Mouse (Mus musculus): ENCODE data around the gene Ltn1.

The Ltn1 gene

GRCm38 (mm10) chr16:87432033-87432814 lies at the start of gene Ltn1:
Ltn1 (minus strand) TSS chr16:87432612.
- peak; percentile 100 for DNase-seq (ENCODE audit: low spot score in 2 of 2)

GRCm38 (mm10) chr16:87470579-87470978 lies 38.2 kb upstream of the Ltn1 start:
- no peak for DNase-seq (ENCODE audit: low spot score in 2 of 2)

- no peak for DNase-seq (ENCODE audit: low spot score in 2 of 2)
Measured at GRCm38 (mm10) chr16:87458752-87459151, 26.3 kb upstream of the Ltn1 start.

GRCm38 (mm10) chr16:87455180-87455611 lies 22.8 kb upstream of the Ltn1 start:
- peak in 1 of 2 experiments; percentile 60 for DNase-seq (ENCODE audit: low spot score in 2 of 2)

GRCm38 (mm10) chr16:87454419-87455179 lies 22.2 kb upstream of the Ltn1 start, which contains the start of gene Usp16:
Usp16 (plus strand) TSS chr16:87454703.
- DNase-seq (ENCODE audit: low spot score in 2 of 2): peak; percentile 95 to 96

- DNase-seq (ENCODE audit: low spot score in 2 of 2): no peak
Measured at GRCm38 (mm10) chr16:87453226-87453625, 20.8 kb upstream of the Ltn1 start.

- DNase-seq (ENCODE audit: low spot score in 2 of 2): no peak
Measured at GRCm38 (mm10) chr16:87445528-87445927, 13.1 kb upstream of the Ltn1 start.

- DNase-seq (ENCODE audit: low spot score in 2 of 2): no peak
Measured at GRCm38 (mm10) chr16:87445110-87445509, 12.7 kb upstream of the Ltn1 start.

- no peak for DNase-seq (ENCODE audit: low spot score in 2 of 2)
Measured at GRCm38 (mm10) chr16:87444071-87444470, 11.7 kb upstream of the Ltn1 start.

- no peak for DNase-seq (ENCODE audit: low spot score in 2 of 2)
Measured at GRCm38 (mm10) chr16:87443245-87443644, 10.8 kb upstream of the Ltn1 start.

GRCm38 (mm10) chr16:87442291-87442690 lies 9.9 kb upstream of the Ltn1 start:
- no peak for DNase-seq (ENCODE audit: low spot score in 2 of 2)

GRCm38 (mm10) chr16:87441089-87441488 lies 8.7 kb upstream of the Ltn1 start:
- no peak for DNase-seq (ENCODE audit: low spot score in 2 of 2)

GRCm38 (mm10) chr16:87440184-87440686 lies 7.8 kb upstream of the Ltn1 start, which contains the start of gene Rwdd2b:
Rwdd2b (minus strand) TSS chr16:87440573.
- DNase-seq (ENCODE audit: low spot score in 2 of 2): peak; percentile 96

GRCm38 (mm10) chr16:87438697-87439096 lies 6.3 kb upstream of the Ltn1 start:
- no peak for DNase-seq (ENCODE audit: low spot score in 2 of 2)

GRCm38 (mm10) chr16:87437096-87437495 lies 4.7 kb upstream of the Ltn1 start:
- DNase-seq (ENCODE audit: low spot score in 2 of 2): no peak

- DNase-seq (ENCODE audit: low spot score in 2 of 2): no peak
Measured at GRCm38 (mm10) chr16:87435411-87436205, 3.2 kb upstream of the Ltn1 start.

- no peak for DNase-seq (ENCODE audit: low spot score in 2 of 2)
Measured at GRCm38 (mm10) chr16:87434946-87435345, 2.5 kb upstream of the Ltn1 start.

- DNase-seq (ENCODE audit: low spot score in 2 of 2): no peak
Measured at GRCm38 (mm10) chr16:87434266-87434665, 1.9 kb upstream of the Ltn1 start.

GRCm38 (mm10) chr16:87427516-87427915 lies 4.9 kb downstream of the Ltn1 start:
- DNase-seq (ENCODE audit: low spot score in 2 of 2): no peak

GRCm38 (mm10) chr16:87420662-87421061 lies 11.8 kb downstream of the Ltn1 start:
- no peak for DNase-seq (ENCODE audit: low spot score in 2 of 2)

GRCm38 (mm10) chr16:87405001-87405400 lies 27.4 kb downstream of the Ltn1 start:
- DNase-seq (ENCODE audit: low spot score in 2 of 2): no peak

Measured in right cerebral cortex, postnatal 10 days (tissue).